Mouse (Mus musculus) E14TG2a.4 (cell line): ENCODE results near the gene Atf3.

Experiments
- CTCF ChIP-seq: conservative IDR thresholded peaks from 2 replicates; pipeline ENCODE4 v1.5.1; 2014; ENCODE audit warnings: low read length
- NANOG ChIP-seq: IDR thresholded peaks from 2 replicates; pipeline ENCODE4 v1.6.1; 2014; ENCODE audit warnings: borderline replicate concordance, low read length, mixed read lengths

DNA sequence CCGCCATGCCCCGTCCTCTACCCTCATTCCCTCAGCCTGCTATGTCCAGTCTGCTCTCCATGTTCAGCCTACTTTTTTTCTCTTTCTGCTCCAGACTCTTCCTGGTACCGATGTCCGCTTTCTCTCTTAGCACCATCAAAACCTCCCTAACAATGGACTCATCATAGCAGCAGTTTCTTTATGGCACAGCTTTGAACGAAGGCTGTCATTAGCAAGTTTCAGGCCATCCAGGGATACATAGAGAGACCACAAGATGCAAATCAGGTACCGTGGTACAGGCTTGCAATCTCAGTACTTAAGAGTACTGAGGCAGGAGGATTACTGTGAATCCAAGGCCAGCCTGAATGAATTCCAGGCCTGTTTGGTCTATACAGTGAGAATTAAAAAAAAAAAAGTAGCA lies 25.1 kb downstream of the Atf3 start:
- TF ChIP-seq CTCF (no peak), NANOG (no peak)
